Mouse (Mus musculus) midbrain, embryonic 14.5 days (tissue): ENCODE measurements at regions not wholly inside any gene's neighbourhood (a gene's known extent, or its start where the extent isn't known, plus 50 kb on each side); places are given as distances from the start of the nearest gene placed in this dataset.

Source experiments
- ATAC-seq: fragments of 200-750 bp; cut with Nextera tagmentation; 2 replicates; pipeline ENCODE4 v1.8.0; 2017; ENCODE audit warnings: moderate number of reproducible peaks, moderate library complexity; ENCODE audit not compliant: low FRiP score, low TSS enrichment
- DNase-seq: peaks from one replicate; pipeline ENCODE4 v3.0.0-alpha.2; 2015
- H3K27ac ChIP-seq: fragments of 300-500 bp; sonication (generic); replicated peaks from 2 replicates; pipeline ENCODE4 v1.5.1; 2014; ENCODE audit warnings: mild to moderate bottlenecking, low read depth, low read length, moderate library complexity
- H3K27me3 ChIP-seq: fragments of 300-500 bp; sonication (generic); 2 replicates; pipeline ENCODE4 v1.6.1; 2014; ENCODE audit warnings: low read length, control low read depth, mixed read lengths; ENCODE audit not compliant: control insufficient read depth, insufficient read depth
- H3K36me3 ChIP-seq: fragments of 300-500 bp; sonication (generic); 2 replicates; pipeline ENCODE4 v1.6.1; 2014; ENCODE audit warnings: low read length, control low read depth; ENCODE audit not compliant: control insufficient read depth, insufficient read depth
- H3K4me1 ChIP-seq: fragments of 300-500 bp; sonication (generic); 2 replicates; pipeline ENCODE4 v1.6.1; 2014; ENCODE audit warnings: mild to moderate bottlenecking, antibody characterized with exemption, low read length, control low read depth; ENCODE audit not compliant: control insufficient read depth, insufficient read depth
- H3K4me2 ChIP-seq: fragments of 300-500 bp; sonication (generic); 2 replicates; pipeline ENCODE4 v1.6.1; 2014; ENCODE audit warnings: mild to moderate bottlenecking, low read length, moderate library complexity
- H3K4me3 ChIP-seq: fragments of 300-500 bp; sonication (generic); replicated peaks from 2 replicates; pipeline ENCODE4 v1.5.1; 2014; ENCODE audit warnings: low read depth, low read length
- H3K9ac ChIP-seq: fragments of 300-500 bp; sonication (generic); replicated peaks from 2 replicates; pipeline ENCODE4 v1.6.1; 2014; ENCODE audit warnings: mild to moderate bottlenecking, low read length, moderate library complexity
- H3K9me3 ChIP-seq: fragments of 300-500 bp; sonication (generic); 2 replicates; pipeline ENCODE4 v1.6.1; 2016; ENCODE audit warnings: low read length, control low read depth, mixed read lengths; ENCODE audit not compliant: control insufficient read depth
- WGBS: fragments of 180-500 bp; shearing (Covaris S2); extraction: QIAGEN DNeasy Blood & Tissue Kit; methylation state at CpG from one replicate; pipeline ENCODE4 v1.1.7; 2014; 5-methylcytosine and 5-hydroxymethylcytosine counted together

DNA sequence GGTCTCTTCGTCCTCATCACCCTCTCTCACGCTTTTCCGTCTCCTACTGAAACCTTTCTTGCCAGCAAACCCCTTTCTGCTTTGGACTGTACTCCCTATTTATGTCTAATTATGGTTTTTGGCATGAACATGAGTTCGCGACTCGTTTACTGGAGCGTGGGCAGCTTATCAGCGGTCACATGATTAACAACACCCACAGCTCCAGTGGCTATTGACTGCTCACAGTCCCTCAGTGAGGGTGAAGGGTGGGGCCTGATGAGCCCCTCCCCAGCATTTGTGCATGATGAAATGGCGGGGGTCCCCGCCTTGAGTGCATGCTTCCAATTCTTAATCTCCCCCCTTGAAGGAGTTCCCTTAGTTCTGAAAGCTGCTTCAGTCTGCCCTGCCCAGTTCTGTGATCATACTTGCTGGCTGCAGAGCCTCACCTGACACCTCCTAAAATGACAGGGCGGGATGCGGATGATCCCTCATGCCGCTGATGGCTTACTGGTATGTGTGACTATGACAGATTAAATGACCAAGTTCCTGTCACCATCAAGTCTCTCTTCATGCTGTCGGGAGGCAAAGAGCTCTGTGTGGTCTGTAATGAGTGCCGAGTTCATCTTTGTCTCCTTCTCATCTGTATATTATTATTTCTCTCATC lies 125.7 kb upstream of the Tut7 start:
- H3K27me3 ChIP-seq: no peaks in the 10 kb centered on the region
- ATAC-seq (no peak), DNase-seq (no peak)
- 93% methylated on average over 15 of the region's 15 CpGs for WGBS
- H3K36me3 ChIP-seq: no peaks in the 10 kb centered on the region
- no peak overlapping the region for H3K27ac ChIP-seq
- no peaks in the 10 kb centered on the region for H3K4me1 ChIP-seq
- no peaks in the 10 kb centered on the region for H3K9me3 ChIP-seq
- no peak overlapping the region for H3K4me3 ChIP-seq
- no peak overlapping the region for H3K4me2 ChIP-seq
- H3K9ac ChIP-seq: no peak overlapping the region

- H3K4me2 ChIP-seq: no peak overlapping the region
- DNase-seq (no peak), ATAC-seq (no peak)
- no peaks in the 10 kb centered on the region for H3K4me1 ChIP-seq
- H3K27ac ChIP-seq: no peak overlapping the region
- H3K36me3 ChIP-seq: no peaks in the 10 kb centered on the region
- H3K9me3 ChIP-seq: no peaks in the 10 kb centered on the region
- no peaks in the 10 kb centered on the region for H3K27me3 ChIP-seq
- no peak overlapping the region for H3K4me3 ChIP-seq
- no peak overlapping the region for H3K9ac ChIP-seq
- 68% methylated on average over 5 of the region's 5 CpGs for WGBS
Measured at GRCm38 (mm10) chr13:59947461-59947860, 124.5 kb upstream of the Tut7 start.

DNA sequence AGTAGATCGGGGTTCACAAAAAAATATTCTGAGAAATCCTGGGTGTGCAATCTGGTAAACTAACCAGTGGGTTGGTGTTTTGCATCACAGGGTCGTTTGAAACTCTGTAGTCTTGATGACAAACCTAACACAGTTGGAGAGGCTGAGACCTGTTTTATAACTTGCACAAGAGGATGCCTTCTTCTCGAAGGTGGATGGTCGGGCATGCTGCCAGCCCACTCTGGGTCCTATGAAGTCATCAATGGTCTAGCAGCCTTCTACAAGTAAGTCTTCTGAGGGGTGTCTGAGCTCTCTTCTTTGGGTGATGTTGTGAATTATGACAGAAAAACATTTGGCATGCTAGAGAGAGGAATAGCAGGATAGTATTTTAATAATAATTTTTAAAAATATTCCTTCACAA lies 123.6 kb upstream of the Tut7 start:
- Histone ChIP-seq H3K9me3 (no peaks in the 10 kb centered on the region), H3K27ac (no peak overlapping the region), H3K4me1 (no peaks in the 10 kb centered on the region), H3K36me3 (no peaks in the 10 kb centered on the region), H3K9ac (no peak overlapping the region), H3K27me3 (no peaks in the 10 kb centered on the region), H3K4me3 (no peak overlapping the region), H3K4me2 (no peak overlapping the region)
- DNase-seq (no peak), ATAC-seq (no peak)
- WGBS: 81% methylated on average over 4 of the region's 4 CpGs

GRCm38 (mm10) chr13:59945631-59946030 lies 122.7 kb upstream of the Tut7 start:
- Histone ChIP-seq H3K36me3 (no peaks in the 10 kb centered on the region), H3K9me3 (no peaks in the 10 kb centered on the region), H3K4me2 (no peak overlapping the region), H3K4me1 (peaks cover 6% of the 10 kb centered on the region), H3K27ac (no peak overlapping the region), H3K27me3 (no peaks in the 10 kb centered on the region), H3K9ac (no peak overlapping the region), H3K4me3 (no peak overlapping the region)
- DNase-seq: no peak
- ATAC-seq: no peak
- 94% methylated on average over 1 of the region's 1 CpGs for WGBS

DNA sequence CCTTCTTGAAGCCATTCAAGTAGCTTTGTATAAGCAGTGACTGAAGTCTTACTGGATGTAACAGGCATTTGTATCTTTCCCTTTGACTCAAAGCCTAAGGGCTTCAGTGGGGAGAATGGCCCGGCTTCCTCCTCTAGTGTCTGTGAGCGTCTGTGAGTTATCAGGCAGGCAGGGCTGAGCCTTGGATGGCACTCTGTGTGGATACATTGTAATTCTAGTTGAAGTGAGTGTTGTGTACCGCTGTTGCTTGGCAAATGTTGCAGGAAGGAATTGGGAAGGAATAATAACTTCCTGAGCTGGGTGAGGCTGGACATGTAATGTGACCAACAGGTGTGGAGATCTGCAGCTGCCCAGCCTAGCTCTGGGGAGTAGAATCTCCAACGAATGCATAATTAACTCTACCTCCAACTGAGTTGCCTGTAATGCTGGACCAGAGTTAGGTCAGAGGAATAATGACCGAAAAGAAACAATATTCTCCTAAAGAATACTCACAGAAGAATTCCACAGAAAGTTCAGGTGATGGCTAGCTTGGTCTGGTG lies 120.7 kb upstream of the Tut7 start:
- H3K9me3 ChIP-seq: no peaks in the 10 kb centered on the region
- no peaks in the 10 kb centered on the region for H3K36me3 ChIP-seq
- no peaks in the 10 kb centered on the region for H3K27me3 ChIP-seq
- WGBS: 37% methylated on average over 5 of the region's 5 CpGs
- DNase-seq (no peak), ATAC-seq (no peak)
- peaks cover 6% of the 10 kb centered on the region for H3K4me1 ChIP-seq
- no peak overlapping the region for H3K27ac ChIP-seq
- no peak overlapping the region for H3K4me2 ChIP-seq
- H3K9ac ChIP-seq: no peak overlapping the region
- no peak overlapping the region for H3K4me3 ChIP-seq

DNA sequence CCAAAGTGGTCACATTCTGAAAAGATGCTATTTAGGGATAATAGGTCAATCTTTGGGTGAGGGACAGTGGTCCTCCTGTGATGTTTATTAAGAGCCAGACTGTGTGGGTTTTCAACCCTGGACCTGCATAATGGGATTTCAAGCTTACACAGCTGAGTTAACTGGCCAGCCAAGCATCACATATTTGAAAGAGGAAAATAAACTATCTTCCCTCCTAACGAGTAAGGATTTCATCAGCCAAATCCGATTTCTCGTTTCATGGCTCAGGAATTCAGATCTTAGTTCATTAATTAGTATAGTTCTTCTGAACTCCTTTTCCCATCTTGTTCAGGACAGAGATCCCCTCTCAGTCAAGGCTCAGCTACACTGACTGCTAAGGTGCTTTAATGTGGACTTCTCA lies 120.1 kb upstream of the Tut7 start:
- Histone ChIP-seq H3K36me3 (no peaks in the 10 kb centered on the region), H3K4me3 (no peak overlapping the region), H3K4me1 (peaks cover 6% of the 10 kb centered on the region), H3K27ac (no peak overlapping the region), H3K9me3 (no peaks in the 10 kb centered on the region), H3K9ac (no peak overlapping the region), H3K27me3 (no peaks in the 10 kb centered on the region), H3K4me2 (no peak overlapping the region)
- DNase-seq (no peak), ATAC-seq (no peak)
- 42% methylated on average over 3 of the region's 3 CpGs for WGBS

- no peak for ATAC-seq
- Histone ChIP-seq H3K9me3 (no peaks in the 10 kb centered on the region), H3K4me3 (no peak overlapping the region), H3K4me1 (peaks cover 6% of the 10 kb centered on the region), H3K9ac (no peak overlapping the region), H3K27ac (no peak overlapping the region), H3K27me3 (no peaks in the 10 kb centered on the region), H3K36me3 (no peaks in the 10 kb centered on the region), H3K4me2 (no peak overlapping the region)
- no peak for DNase-seq
- WGBS: 80% methylated on average over 3 of the region's 3 CpGs
Measured at GRCm38 (mm10) chr13:59941519-59941918, 118.6 kb upstream of the Tut7 start.

- Histone ChIP-seq H3K9ac (no peak overlapping the region), H3K9me3 (no peaks in the 10 kb centered on the region), H3K4me3 (peak overlapping the region; percentile 9; the same call in 1 of the 2 replicates), H3K27ac (no peak overlapping the region), H3K4me2 (peak overlapping the region; percentile 50), H3K27me3 (no peaks in the 10 kb centered on the region), H3K4me1 (peaks cover 6% of the 10 kb centered on the region), H3K36me3 (no peaks in the 10 kb centered on the region)
- ATAC-seq (no peak), DNase-seq (no peak)
- 17% methylated on average over 16 of the region's 16 CpGs for WGBS
Measured at GRCm38 (mm10) chr13:59940414-59941205, 117.7 kb upstream of the Tut7 start.

GRCm38 (mm10) chr13:59939886-59940285 lies 116.9 kb upstream of the Tut7 start:
- H3K36me3 ChIP-seq: no peaks in the 10 kb centered on the region
- no peaks in the 10 kb centered on the region for H3K27me3 ChIP-seq
- H3K9ac ChIP-seq: no peak overlapping the region
- no peak overlapping the region for H3K4me2 ChIP-seq
- no peak overlapping the region for H3K27ac ChIP-seq
- no peak overlapping the region for H3K4me3 ChIP-seq
- H3K4me1 ChIP-seq: peaks cover 6% of the 10 kb centered on the region
- no peak for ATAC-seq
- 79% methylated on average over 5 of the region's 5 CpGs for WGBS
- no peak for DNase-seq
- H3K9me3 ChIP-seq: no peaks in the 10 kb centered on the region
